Mouse (Mus musculus): Measurements from ENCODE around the gene Cry1. TPM values are rescaled to one million over a fixed set of nuclear protein-coding genes. Genes with fewer than 3 reads are reported as not detected.

The Cry1 gene
- total RNA-seq, 2 experiments from 2014 or later, result 13.3 to 15.1 TPM

DNA sequence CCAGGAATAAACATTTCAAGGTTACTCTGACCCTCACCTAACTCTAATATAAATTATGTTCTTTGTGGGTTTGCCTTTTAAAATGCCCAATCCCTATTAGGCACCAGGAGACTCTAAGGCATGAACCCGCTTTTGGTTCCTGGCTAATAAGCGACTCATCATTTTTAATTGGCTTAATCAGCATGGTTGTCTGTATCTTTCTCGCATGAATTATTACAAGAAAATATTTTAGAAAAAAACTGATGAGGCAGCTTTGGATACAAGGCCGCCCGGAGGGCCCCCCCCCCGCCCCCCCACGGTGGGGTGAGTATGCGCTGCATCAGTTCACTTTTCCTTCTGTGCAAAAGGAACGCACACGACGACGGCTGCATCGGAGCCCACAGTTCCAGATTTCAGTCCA is 20.1 kb downstream of the Cry1 start:
- no peak for DNase-seq (ENCODE audit: low spot score in 2 of 2)

GRCm38 (mm10) chr10:85161745-85162351 is 23.0 kb downstream of the Cry1 start:
- no peak for DNase-seq (ENCODE audit: low spot score in 2 of 2)

- no peak for DNase-seq (ENCODE audit: low spot score in 2 of 2)
Observed at GRCm38 (mm10) chr10:85159989-85160619, 24.8 kb downstream of the Cry1 start.

DNA sequence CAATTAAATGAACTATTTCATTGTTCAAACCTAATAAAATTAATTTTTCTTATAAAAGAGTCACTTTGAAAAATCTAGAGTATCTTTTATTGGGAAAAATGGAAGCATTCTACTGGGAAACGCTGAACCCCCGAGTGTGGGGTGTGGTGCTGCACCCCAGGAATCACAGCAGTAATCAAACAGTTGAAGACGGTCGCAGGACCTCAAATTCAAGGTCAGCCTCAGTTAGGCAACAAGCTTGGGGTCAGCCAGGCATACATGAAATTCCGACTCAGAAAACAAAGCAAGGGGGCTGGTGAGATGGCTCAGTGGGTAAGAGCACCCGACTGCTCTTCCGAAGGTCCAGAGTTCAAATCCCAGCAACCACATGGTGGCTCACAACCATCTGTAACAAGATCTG is 27.4 kb downstream of the Cry1 start:
- no peak for DNase-seq (ENCODE audit: low spot score in 2 of 2)

GRCm38 (mm10) chr10:85154195-85154594 is 30.7 kb downstream of the Cry1 start:
- DNase-seq (ENCODE audit: low spot score in 2 of 2), result peak; percentile 66 to 67

DNA sequence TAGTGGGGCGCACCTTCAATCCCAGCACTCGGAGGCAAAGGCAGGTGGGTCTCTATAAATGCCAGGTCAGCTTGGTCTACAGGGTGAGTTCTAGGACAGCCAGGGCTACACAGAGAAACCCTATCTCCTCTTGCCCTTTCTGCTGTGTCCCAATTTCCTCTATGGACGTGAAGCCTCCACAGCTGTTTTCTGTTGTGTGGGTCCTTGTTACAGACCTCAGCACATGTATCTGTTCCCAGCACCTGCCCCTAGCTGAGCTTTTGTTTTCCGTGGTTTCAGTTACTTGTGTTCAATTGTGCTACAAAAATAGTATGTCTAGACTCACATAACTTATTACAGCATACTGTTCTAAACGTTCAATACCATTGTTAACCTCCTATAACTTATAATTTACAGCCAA is 35.6 kb downstream of the Cry1 start:
- DNase-seq (ENCODE audit: low spot score in 2 of 2), result no peak

GRCm38 (mm10) chr10:85146282-85146681 is 38.6 kb downstream of the Cry1 start:
- no peak for DNase-seq (ENCODE audit: low spot score in 2 of 2)

GRCm38 (mm10) chr10:85141465-85141864 is 43.4 kb downstream of the Cry1 start:
- DNase-seq (ENCODE audit: low spot score in 2 of 2), result no peak

DNA sequence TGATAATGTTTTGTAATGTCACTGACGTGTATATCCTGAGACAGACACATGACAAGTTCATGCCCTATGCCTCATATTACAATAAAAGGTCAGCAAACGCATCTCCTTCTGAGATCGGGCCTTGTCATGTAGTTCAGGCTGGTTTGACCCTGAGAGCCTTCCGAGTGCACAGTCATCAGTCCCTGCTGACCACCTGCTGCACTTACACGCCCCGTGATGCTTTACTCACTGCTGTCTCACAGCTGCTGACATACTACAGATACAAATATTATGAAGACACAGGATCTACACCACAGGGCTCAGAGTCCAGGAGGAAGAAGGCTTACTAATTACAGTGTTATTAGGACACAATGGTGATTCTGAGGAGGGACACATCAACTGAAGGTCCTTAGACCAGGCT is 48.3 kb downstream of the Cry1 start:
- DNase-seq (ENCODE audit: low spot score in 2 of 2), result no peak

GRCm38 (mm10) chr10:85128453-85128852 is 56.4 kb downstream of the Cry1 start:
- DNase-seq (ENCODE audit: low spot score in 2 of 2), result no peak

DNA sequence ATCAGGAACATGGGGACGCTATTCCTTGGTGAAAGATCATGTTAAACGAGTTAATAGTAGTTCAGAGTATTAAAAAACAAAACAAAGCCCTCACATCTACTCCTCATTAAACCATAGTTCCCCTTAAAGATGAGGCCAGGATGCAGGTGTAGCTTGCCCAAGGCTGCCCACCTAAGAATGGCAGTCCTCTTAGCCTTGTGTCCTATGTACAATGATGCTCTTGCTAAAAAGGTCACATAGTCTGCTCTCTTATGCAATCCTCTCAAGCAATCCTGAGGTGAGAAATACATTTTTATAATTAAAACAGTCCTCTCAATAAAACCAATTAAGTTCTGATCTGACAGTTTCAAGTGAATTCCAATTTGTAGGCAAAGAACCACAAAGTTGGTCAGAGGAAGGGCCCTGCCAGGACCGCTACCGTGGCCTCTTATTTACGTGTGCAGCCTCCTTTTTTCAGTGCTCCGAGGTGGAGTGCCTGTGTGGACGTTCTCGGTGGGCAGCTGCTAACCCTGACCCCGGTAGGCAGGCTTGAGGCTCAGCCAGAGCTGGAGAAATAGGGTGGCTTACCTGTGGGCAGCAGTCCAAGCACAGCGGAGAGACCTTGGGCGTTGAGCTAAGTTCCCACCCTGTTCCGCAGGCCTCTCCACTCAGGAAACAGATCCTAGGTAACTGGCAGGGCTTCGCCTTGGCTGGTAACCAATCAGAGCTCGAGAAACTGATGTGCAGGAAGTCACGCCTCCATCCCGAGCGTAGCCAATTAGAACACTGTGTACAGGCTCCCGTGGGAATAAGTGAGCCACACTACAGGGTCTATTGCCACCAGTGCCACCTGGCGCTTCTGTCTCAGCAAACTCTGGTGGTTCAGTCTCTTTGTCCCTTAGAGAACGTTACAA is 57.2 kb downstream of the Cry1 start, which contains the start of gene Mterf2:
Mterf2 (minus strand) TSS at position 633 of the 893 bp plus-strand sequence.
- peak; percentile 91 to 94 for DNase-seq (ENCODE audit: low spot score in 2 of 2)

DNA sequence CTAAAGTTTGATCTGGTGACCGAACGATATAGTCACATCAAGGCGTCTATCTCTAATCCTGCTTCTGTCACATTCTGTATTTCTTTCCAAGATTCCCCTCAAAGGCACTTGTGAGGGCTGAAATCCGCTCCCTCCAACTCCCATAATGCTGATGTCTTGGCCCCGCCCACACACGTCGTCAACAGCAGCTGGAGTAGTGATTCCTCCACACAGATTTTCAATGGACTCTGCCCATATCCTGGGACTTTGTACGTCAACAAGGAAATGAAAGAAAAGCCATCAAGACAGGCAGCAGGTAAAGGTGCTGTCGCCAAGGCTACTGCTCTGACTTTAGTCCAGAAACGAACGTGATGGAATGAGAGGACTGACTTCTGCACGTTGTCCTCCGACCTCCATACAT is 59.7 kb downstream of the Cry1 start:
- DNase-seq (ENCODE audit: low spot score in 2 of 2), result no peak

DNA sequence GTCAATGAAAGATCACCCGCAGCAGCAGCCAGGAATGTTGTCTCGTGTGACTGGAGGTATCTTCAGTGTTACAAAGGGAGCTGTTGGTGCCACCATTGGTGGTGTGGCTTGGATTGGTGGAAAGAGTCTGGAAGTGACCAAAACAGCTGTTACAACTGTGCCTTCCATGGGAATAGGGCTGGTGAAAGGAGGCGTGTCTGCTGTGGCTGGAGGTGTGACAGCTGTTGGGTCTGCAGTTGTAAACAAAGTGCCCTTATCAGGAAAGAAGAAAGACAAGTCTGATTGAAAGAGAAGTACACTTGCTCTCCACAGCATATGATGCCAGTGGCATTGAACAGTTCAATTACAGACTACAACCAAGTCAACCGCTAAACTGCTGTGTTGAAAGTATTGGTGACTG is 70.5 kb downstream of the Cry1 start:
- no peak for DNase-seq (ENCODE audit: low spot score in 2 of 2)

GRCm38 (mm10) chr10:85103085-85103885 is 81.6 kb downstream of the Cry1 start:
- peak; percentile 19 to 37 for DNase-seq (ENCODE audit: low spot score in 2 of 2)

DNA sequence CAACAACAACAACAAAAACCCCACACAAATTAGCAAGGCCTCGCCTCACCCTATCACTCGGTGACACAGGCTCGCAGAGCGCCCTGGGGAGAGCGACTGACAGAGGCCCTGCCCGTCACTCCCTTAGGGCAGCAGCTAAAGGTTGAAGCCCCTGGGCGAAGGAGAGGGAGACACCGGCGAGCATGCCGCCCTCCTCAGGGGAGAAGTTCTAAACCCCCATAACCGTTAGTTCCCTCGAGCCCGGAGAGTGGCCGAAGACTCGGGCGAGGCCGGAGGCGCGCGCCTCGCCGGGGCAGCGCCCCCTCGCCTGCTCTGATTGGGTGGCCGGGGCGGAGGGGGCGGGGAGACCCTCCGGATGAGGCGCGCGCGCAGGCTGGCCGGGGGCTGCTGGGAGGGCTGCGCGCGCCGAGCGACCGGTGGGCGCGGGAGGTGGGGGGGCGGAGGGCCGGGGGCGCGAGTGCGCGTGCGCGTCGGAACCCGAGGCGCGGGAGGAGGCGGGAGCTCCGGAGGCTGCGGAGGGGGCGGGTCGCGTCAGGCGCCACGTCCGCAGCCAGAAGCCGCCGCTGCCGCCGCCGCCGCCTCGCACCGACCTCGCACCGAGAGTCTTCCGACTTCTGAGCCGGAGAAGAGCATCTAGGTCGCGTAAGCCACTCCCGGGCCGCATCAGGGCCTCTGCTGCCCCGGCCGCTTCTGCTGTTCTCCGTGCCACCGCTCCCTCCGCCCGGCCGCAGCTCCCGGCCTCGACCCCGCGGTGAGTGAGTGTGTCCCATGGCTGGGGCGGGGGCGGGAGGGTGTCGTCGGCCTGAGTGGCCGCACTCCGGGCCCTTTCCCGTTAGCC is 82.4 kb downstream of the Cry1 start, which contains the start of the genes Fhl4 and Tmem263:
Fhl4 (minus strand) TSS at position 249 of the 838 bp plus-strand sequence.
Tmem263 (plus strand) TSS at position 381 of the 838 bp plus-strand sequence.
- peak; percentile 80 to 91 for DNase-seq (ENCODE audit: low spot score in 2 of 2)

DNA sequence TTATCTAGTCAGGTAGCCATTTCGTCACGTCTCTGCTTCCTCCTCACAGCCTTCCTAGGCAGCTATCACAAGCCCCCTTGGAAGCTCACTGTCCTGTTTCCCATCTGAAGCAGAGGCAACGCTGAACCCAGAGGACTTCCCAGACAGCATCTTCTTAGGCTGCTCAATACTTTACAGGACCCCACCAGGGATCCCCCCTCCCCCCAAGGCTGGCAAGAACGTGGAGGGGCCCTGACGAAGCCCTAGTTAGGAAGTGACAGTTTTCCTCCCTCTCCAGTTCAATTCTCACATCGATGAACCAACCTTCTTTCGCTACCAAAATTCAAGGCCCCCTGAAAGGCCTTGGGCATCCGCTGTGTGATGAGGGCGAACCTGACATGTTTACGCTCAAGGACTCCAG is 83.0 kb downstream of the Cry1 start:
- DNase-seq (ENCODE audit: low spot score in 2 of 2), result no peak
